Mouse (Mus musculus): ENCODE measurements around the gene Scoc. TPM values are rescaled to one million over a fixed set of nuclear protein-coding genes. Genes with fewer than 3 reads are reported as not detected.

The Scoc gene
- total RNA-seq, 1 experiment from 2014 or later = 18.7 TPM

DNA sequence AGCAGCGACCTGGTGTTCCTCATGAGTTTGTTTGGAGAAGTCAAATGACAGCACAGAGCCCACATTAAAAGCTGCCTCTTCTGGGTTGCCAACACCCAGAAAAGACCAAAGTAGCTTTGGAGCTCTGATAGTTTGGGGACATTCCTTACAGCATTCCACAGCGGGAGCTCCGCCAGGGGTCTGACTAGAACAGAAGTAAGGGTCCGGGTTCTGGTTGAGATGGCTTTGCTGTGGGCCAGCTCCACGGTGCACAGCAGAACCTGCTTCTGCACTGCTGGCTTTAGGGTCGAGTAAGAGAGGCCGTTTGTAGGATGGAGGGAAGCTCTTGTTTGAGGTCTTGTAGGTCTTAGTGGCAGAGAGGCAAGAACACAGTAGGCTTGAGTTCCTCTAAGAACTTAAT is 49.7 kb downstream of the Scoc start:
- no peak for ATAC-seq (ENCODE audit: extremely low read depth, insufficient number of reproducible peaks, low FRiP score, poor library complexity, severe bottlenecking)

DNA sequence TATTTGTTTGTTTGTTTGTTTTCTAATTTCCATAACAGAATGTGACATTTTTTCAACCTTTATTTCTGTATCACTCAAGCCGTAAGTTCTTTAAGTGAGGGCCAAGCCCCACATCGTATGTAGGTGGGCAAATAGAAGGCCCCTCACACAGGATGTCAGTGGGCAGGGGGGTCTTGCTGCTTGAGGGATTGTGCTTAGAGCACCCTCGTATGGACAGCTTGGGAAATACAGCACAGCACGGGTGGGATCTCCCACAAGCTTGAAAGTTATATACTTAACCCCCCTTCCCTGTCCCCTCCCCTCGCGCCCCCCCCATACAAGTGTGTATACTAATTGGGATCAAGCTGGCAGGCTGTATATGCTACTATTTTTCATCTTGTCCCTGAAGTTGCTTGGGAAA is 51.4 kb downstream of the Scoc start:
- no peak for ATAC-seq (ENCODE audit: extremely low read depth, insufficient number of reproducible peaks, low FRiP score, poor library complexity, severe bottlenecking)

DNA sequence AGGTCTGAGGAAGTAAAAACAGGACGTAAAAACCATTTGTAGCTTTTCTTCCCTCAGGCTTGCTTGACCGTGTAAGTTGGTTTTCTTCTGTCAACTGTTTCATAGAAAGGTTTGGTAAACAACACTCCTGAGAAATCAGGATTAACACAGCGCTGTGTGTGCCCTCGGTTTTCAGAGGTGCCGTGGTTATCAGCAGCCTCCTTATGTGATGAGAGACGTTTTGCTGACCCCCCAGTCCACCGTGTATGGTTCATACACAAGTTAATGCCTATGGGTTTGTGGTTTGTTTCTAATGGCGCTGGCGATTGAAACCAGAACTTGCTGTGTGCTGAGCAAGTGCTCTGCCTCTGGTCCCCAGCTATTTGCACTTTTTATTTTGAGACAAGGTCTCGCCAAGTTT is 52.6 kb downstream of the Scoc start:
- ATAC-seq (ENCODE audit: extremely low read depth, insufficient number of reproducible peaks, low FRiP score, poor library complexity, severe bottlenecking) = no peak

DNA sequence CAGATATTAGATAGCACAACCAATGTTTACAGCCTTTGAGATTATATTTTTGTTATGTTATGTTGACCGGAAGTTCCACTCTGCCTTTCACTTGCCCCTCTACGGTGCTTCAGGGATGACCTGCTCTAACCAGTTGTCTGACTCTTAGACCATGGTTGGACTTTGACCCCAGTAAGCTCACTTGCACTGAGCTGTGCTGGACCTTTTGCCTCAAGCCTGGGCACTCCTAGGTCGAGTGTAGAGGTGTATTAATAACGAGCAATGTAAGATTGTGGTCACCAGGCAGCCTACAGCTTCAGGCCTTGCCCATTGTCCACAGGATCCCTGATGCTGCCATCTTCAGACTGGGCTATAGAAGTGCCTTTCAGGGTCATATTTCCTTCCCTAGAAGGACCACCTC is 60.5 kb downstream of the Scoc start:
- ATAC-seq (ENCODE audit: extremely low read depth, insufficient number of reproducible peaks, low FRiP score, poor library complexity, severe bottlenecking) = no peak

DNA sequence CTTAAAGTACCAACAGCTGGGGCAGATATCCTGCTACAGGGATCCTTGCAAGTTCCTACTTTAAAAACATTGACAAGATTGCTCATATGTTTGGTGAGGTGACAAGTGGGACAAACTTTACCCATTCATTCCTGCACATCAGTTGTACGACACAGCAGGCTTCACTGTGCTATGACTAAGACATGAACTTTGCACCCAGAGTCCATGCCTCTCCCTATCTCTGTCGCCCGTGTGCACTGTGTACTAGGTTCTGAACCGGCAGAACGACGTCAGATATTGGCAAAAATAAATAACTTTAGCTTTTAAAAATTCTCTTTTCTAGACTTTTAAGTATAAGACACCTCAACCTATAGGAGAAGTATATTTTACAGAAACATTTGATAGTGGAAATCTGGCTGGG is 61.5 kb downstream of the Scoc start:
- no peak for ATAC-seq (ENCODE audit: extremely low read depth, insufficient number of reproducible peaks, low FRiP score, poor library complexity, severe bottlenecking)

DNA sequence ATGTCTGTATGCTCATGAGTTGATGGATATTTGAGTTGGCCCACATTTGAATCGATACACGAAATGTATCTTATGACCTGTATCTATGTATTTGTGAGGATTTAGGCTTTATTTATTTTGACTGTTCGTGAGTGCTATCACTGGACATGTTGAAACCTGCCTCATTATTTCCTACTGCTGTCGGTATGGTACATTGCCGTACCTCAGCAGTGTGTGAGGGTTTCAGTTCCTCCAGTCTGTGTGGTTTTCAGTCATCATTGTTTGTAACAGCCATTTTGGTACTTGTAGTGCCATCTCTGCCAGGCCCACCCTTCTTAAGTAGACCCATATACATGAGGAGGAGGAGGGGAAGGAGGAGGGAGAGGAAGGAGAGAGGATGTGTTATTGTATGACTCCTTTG is 63.9 kb downstream of the Scoc start:
- ATAC-seq (ENCODE audit: extremely low read depth, insufficient number of reproducible peaks, low FRiP score, poor library complexity, severe bottlenecking) = no peak

DNA sequence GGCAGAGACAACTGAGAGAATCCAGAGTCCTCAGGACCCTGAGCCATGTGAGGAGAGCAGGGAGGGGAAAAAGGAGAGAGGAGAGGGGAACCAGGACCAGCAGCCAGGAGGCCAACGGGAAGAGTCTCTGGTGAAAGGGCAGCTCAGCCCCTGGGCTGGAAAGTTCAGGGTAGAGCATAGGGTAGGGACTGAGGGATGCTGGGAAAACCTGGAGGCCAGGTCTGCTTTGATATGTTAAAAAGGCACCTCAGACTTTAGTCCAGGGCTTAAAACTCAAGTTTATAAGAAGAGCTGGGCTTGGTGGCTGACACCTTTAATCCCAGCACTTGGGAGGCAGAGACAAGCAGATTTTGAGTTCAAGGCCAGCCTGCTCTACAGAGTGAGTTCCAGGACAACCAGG is 65.7 kb downstream of the Scoc start:
- ATAC-seq (ENCODE audit: extremely low read depth, insufficient number of reproducible peaks, low FRiP score, poor library complexity, severe bottlenecking) = no peak

DNA sequence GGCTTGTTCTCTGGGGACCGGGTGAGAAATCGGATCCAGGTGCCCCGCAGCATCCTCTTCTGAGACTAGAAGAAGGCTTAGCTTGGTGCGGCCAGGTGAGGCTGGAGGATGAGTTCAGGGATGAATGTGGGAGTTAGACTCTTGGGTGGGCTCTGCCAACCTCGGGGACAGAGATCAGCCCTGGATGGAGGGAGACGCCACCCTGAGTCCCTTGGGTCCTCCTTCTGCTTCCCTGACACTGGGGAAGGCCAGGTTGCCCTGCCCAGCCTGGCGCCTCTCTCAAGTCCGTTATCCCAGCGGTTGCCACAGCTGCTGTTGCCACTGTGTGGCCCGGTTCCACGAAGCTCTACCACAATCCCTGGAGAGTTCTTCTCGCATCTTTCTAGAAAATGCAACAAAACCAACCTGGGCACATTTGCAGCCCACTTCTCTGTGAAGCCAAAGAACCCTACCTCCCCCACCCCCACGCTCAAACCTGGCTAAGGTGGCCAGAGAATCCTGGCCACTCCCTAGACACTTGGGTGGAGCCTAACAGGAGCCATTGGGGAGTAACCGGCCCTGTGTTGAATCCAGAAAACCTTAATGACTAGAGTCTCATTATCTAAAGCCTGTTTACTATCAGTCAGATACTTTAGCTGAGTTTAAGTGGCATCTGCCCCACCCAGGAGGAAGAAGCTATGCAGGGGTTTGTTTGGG is 68.0 kb downstream of the Scoc start:
- ATAC-seq (ENCODE audit: extremely low read depth, insufficient number of reproducible peaks, low FRiP score, poor library complexity, severe bottlenecking) = no peak

DNA sequence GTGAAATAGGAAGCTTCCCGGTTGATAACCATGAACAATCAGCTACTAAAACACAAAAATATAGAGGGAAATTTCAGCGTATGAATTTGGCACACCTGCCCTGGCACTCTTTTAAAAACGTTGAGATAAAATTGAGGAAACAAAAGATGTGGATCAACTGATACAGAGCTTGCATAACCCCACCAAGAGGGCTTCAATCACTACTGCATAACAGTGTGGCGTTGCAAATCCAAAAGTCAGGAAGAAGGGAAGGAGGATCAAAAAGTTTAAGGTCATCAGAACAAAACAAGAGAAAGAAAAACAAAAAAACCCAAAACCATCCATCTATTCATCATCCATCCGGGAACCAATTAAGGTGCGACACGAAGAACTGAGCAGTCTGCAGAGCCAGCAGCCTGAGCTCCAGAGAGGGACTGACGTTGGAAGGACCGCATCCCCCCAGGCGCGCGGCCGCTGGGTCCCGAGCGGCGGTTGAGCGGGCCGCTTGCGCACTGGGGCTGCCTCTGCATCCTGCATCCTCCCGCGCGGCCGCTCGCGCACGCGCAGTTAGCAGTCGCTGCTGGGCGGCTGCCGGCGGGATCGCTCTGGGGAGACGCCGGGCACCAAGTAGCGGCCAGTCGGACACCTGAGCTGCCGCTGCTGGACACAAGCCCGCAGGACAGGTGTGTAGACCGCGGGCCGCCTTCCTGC is 68.7 kb downstream of the Scoc start, which contains the start of gene Clgn:
TSS of gene Clgn (plus strand) at position 552 of the 690 bp plus-strand sequence.
- no peak for ATAC-seq (ENCODE audit: extremely low read depth, insufficient number of reproducible peaks, low FRiP score, poor library complexity, severe bottlenecking)

DNA sequence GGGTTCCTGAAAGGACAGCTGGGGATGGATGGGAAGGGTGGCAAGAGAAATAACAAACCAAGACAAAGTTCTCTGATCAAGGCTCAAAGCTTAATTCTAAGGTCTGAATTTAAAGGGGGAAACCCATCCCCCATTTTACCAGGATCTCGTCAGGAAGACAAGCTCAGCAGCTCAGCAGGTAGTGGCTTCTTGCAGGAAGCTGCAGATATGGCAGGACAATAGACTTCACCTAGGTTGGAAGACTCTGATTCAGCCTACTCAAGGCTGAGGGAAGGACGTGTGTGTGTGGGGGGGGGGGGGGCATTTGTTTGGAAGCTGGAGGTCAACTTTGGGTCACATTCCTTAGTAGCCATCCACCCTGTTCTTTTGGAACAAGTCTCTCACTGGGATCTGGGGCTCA is 75.3 kb downstream of the Scoc start:
- no peak for ATAC-seq (ENCODE audit: extremely low read depth, insufficient number of reproducible peaks, low FRiP score, poor library complexity, severe bottlenecking)

DNA sequence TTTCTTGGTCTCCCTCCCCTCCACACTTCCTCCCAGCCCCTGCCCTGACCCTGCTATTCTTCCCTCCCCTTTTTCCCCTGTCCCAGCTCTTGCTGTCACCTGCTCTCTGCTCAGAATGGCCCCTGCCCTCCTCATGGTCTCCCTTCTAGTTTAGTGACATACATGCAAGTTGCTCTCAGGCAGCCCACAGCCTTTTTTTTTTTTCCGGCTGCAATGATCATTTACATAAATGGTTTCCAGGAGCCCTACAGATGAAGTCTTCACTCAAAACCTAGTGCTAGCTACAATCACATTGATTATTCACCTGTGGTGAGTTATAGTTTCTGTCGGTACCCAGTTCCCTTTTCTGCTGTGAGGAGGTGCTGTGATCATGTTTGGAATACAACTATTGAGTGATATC is 77.2 kb downstream of the Scoc start:
- no peak for ATAC-seq (ENCODE audit: extremely low read depth, insufficient number of reproducible peaks, low FRiP score, poor library complexity, severe bottlenecking)

DNA sequence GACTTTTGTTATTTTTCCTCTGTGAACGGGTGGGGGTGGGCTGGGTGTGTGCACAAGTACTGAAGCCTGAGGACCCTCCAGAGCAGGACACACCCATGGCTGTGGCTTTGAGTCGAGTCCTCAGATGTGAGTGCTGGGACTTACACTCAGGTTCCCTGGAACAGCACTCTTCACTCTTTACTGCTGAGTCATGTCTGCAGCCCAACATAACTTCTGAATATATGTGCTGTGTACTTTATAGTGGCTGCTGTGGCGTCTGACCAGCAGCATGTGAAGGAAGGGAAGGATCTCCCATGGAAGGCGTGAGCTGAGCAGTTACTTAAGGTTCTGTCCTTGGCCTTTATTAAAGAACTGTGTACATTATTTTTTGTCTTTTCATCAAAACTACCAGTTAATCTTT is 78.0 kb downstream of the Scoc start:
- ATAC-seq (ENCODE audit: extremely low read depth, insufficient number of reproducible peaks, low FRiP score, poor library complexity, severe bottlenecking) = no peak

Other genes starting within 250 kb of the Scoc start
- gene Ucp1, start 168.0 kb downstream of the Scoc start, total RNA-seq (2017) = not detected in 2 replicates
- 36.1 and 36.2 TPM in 2 replicates for gene Elmod2, start 125.9 kb downstream of the Scoc start, total RNA-seq (2017)
- gene Mgat4d, start 109.9 kb downstream of the Scoc start, total RNA-seq (2017) = not detected in 2 replicates
- not detected in 2 replicates for gene Clgn, start 68.5 kb downstream of the Scoc start, total RNA-seq (2017)
- gene Olfr370, start 77.4 kb upstream of the Scoc start, total RNA-seq (2017) = not detected in 2 replicates
- gene Ndufb7, start 108.3 kb upstream of the Scoc start, total RNA-seq (2017) = 89.4 and 91.9 TPM in 2 replicates
- 114 and 122 TPM in 2 replicates for gene Tecr, start 149.6 kb upstream of the Scoc start, total RNA-seq (2017)
- 42.1 and 42.7 TPM in 2 replicates for gene Dnajb1, start 149.8 kb upstream of the Scoc start, total RNA-seq (2017)
- gene Gipc1, start 194.3 kb upstream of the Scoc start, total RNA-seq (2017) = 7.4 and 9.8 TPM in 2 replicates
- 7.2 and 10.8 TPM in 2 replicates for gene Ptger1, start 208.3 kb upstream of the Scoc start, total RNA-seq (2017)
- 321 and 387 TPM in 2 replicates for gene Pkn1, start 240.8 kb upstream of the Scoc start, total RNA-seq (2017)

Data from neutrophil, adult 5-6 weeks (primary cell).